Mouse (Mus musculus) brain, adult 2 months (tissue): ENCODE results near the gene Man2c1.

Source experiments
- DNase-seq: peaks from one replicate; pipeline ENCODE4 v3.0.0; 2011; ENCODE audit warnings: low read depth, low spot score

Gene Man2c1

GRCm38 (mm10) chr9:57157499-57157898 is 27.0 kb downstream of the Man2c1 start:
- peak; percentile 68 for DNase-seq

DNA sequence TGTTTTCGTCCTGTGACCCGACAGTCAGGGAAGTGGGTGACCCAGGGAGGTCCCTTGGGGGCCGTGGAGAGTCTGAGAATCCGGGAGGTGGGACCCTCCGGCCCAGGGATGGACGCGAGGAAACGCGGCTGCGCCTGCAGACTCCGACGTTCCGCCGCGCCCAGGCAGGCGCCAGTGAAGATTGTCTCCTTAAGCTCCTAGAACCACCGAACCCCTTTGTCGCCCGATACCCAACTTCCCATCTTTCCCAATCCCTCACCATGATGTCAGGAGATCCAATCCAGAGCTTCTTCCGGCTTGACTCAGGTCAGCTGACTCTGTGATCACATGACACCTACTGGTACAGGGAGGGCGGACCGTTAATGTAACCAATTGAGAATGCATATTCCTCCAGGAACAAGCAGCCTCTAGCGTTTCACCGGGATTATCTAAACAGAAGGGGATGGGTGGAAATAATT is 27.6 kb downstream of the Man2c1 start, which contains the start of gene Commd4:
Gene Commd4 (minus strand): TSS at position 319 of the 458 bp plus-strand sequence.
- peak; percentile 99 for DNase-seq

DNA sequence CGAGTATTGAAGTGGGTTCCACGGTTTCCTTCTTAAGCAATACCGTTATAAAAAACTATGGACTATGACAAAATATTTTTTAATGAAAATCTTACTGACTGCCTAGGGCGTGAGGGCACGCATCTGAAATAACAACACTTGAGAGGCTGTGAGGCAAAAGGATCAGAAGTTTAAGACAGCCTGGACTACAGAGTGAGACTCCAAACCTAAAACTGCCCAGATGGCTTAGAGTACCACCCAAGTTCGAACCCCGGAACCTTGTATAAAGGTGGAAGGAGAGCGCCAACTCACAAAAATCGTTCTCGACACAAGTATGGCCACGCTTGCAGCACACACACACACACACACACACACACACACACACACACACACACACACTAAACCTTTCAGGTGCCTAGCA is 28.0 kb downstream of the Man2c1 start:
- no peak for DNase-seq

GRCm38 (mm10) chr9:57162496-57162895 is 32.0 kb downstream of the Man2c1 start:
- DNase-seq: peak; percentile 65

DNA sequence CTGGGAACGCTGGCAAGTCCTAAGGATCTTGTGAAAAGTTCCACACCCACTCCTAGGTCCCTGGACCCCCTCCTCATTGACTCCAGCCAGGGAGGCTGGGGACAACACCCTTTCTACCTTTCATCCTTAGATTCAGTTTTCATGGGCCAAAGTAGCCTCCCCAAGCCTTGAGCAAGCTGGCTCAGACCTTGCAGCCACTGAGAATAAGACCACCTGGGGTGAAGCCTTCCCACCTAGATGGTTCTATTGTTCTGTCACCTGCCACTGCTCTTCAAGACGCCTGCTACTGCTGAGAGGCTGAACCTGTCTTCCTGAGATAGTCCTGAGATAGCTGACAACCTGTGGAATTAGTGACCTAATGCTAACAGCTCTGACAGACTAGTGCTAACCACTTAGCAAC is 32.6 kb downstream of the Man2c1 start:
- DNase-seq: no peak

GRCm38 (mm10) chr9:57166173-57166572 is 35.7 kb downstream of the Man2c1 start:
- no peak for DNase-seq

- DNase-seq: no peak
Measured at GRCm38 (mm10) chr9:57168411-57168810, 37.9 kb downstream of the Man2c1 start.
